Mouse (Mus musculus) naive thymus-derived CD4-positive, alpha-beta T cell, adult 5 months (primary cell): Measurements from ENCODE around the gene Scn10a. TPM values are rescaled to one million over a fixed set of nuclear protein-coding genes. Genes with fewer than 3 reads are reported as not detected.

Experiments
- polyA plus RNA-seq: library from polyadenylated mRNA; unstranded; fragments of 100-300 nt; shearing (Covaris generic); gene quantifications from one replicate; pipeline ENCODE4 v1.2.1, GENCODE M21; 2017

The Scn10a gene
- not detected for polyA plus RNA-seq

GRCm38 (mm10) chr9:119719222-119719621 is at the start of gene Scn10a:
TSS of gene Scn10a (minus strand) at chr9:119719322.

GRCm38 (mm10) chr9:119578636-119579438 is 140.3 kb downstream of the Scn10a start, which contains the start of gene Scn5a:
TSS of gene Scn5a (minus strand) at chr9:119579016.

Other genes starting within 250 kb of the Scn10a start
- not detected for gene Scn5a, start 140.3 kb downstream of the Scn10a start, polyA plus RNA-seq
- 0.11 TPM for gene Scn11a, start 106.1 kb upstream of the Scn10a start, polyA plus RNA-seq
- gene Wdr48, start 175.6 kb upstream of the Scn10a start, polyA plus RNA-seq: 78.2 TPM
- gene Gorasp1, start 218.2 kb upstream of the Scn10a start, polyA plus RNA-seq: 5.6 TPM
- not detected for gene Ttc21a, start 218.3 kb upstream of the Scn10a start, polyA plus RNA-seq